In genomic region chr11:81706996-81707395, GRCm38 (mm10) we compare ENCODE assay signal across 25 mouse cellular contexts.
"Had no signal": no experiment of that assay in that cellular context is flagged by ENCODE, and none has a peak within 500 bp of the region (broad histone marks: within the 10 kb centered on the region; RNA-seq: fewer than 3 reads in every experiment).

No protein-coding gene starts in this region.

- H3K9me3 ChIP-seq: heart, embryonic 10.5 days; heart, embryonic 12.5 days; hindbrain, embryonic 13.5 days; hindbrain, embryonic 15.5 days; kidney, embryonic 15.5 days; limb, embryonic 13.5 days; limb, embryonic 15.5 days; liver, embryonic 13.5 days; liver, embryonic 15.5 days had no signal

- H3K36me3 ChIP-seq: heart, embryonic 10.5 days; heart, embryonic 12.5 days; hindbrain, embryonic 13.5 days; hindbrain, embryonic 15.5 days; kidney, embryonic 15.5 days; limb, embryonic 13.5 days; limb, embryonic 15.5 days; liver, embryonic 13.5 days; liver, embryonic 15.5 days had no signal

- DNase-seq: gastrocnemius, postnatal 14 days; gastrocnemius, postnatal 36 days; heart, adult 18-20 months; heart, postnatal 10 days; heart, postnatal 36 days; kidney, adult 11 months; kidney, adult 2 months; kidney, adult 9 months; kidney, postnatal 14 days; kidney, postnatal 36 days; layer of hippocampus, adult 9-11 months; layer of hippocampus, postnatal 36 days; liver, embryonic 13.5 days; liver, postnatal 0 days had no signal

- H3K27ac ChIP-seq: heart, embryonic 10.5 days; hindbrain, embryonic 13.5 days; hindbrain, embryonic 15.5 days; hindbrain, postnatal 0 days; kidney, embryonic 15.5 days; kidney, postnatal 0 days; limb, embryonic 13.5 days; limb, embryonic 15.5 days; liver, embryonic 13.5 days; liver, embryonic 15.5 days had no signal

- H3K9ac ChIP-seq: heart, embryonic 12.5 days; hindbrain, embryonic 13.5 days; hindbrain, embryonic 15.5 days; kidney, embryonic 15.5 days; limb, embryonic 13.5 days; limb, embryonic 15.5 days; liver, embryonic 13.5 days; liver, embryonic 15.5 days; liver, postnatal 0 days had no signal

- H3K4me2 ChIP-seq: heart, embryonic 12.5 days; hindbrain, embryonic 13.5 days; hindbrain, embryonic 15.5 days; kidney, embryonic 15.5 days; limb, embryonic 13.5 days; limb, embryonic 15.5 days; liver, embryonic 13.5 days; liver, embryonic 15.5 days had no signal

- H3K27me3 ChIP-seq: heart, embryonic 12.5 days; hindbrain, embryonic 13.5 days; hindbrain, embryonic 15.5 days; kidney, embryonic 15.5 days; limb, embryonic 15.5 days; liver, embryonic 13.5 days; liver, embryonic 15.5 days had no signal

- ATAC-seq: hindbrain, postnatal 0 days; intestine, embryonic 16.5 days; liver, postnatal 0 days had no signal

- H3K4me1 ChIP-seq: heart, embryonic 10.5 days; heart, embryonic 12.5 days; hindbrain, embryonic 13.5 days; hindbrain, embryonic 15.5 days; kidney, embryonic 15.5 days; limb, embryonic 13.5 days; limb, embryonic 15.5 days; liver, embryonic 13.5 days; liver, embryonic 15.5 days had no signal

- H3K4me3 ChIP-seq: heart, embryonic 10.5 days; heart, embryonic 12.5 days; hindbrain, embryonic 13.5 days; hindbrain, embryonic 15.5 days; kidney, embryonic 15.5 days; limb, embryonic 13.5 days; limb, embryonic 15.5 days; liver, embryonic 13.5 days; liver, embryonic 15.5 days had no signal
